ENCODE assay signal across 13 mouse cellular contexts in the genomic region with DNA sequence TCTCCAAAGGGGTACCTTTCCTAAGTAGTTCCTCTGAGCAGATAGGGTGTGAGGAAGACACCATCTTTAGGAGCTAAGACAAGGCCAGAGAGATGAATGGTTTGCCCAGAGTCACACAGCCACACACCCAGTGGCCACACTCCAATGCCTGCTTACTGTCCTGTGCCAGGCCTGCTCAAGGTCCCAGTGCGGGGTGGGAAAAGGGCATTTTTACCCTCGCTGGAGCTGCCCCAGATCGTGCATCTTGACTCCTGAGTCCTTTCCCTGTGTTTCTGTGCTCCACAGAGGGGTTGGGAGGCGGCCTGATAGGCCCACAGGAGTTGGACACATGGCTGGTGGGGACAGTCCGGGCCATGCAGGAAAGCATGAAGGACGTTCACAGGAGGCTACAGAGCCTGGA. TPM values are rescaled to one million over a fixed set of nuclear protein-coding genes. Genes with fewer than 3 reads are reported as not detected.
DNase-seq lines count a peak whose midpoint lies in the region; TF ChIP-seq lines count a peak whose summit lies in the region.
"Had no signal": no experiment of that assay in that cellular context is flagged by ENCODE, and none has a peak within 500 bp of the region (broad histone marks: within the 10 kb centered on the region; RNA-seq: fewer than 3 reads in every experiment).

No protein-coding gene starts in this region.

- TF ChIP-seq CTCF in liver, adult 2 months (IDR thresholded peaks at IDR 0.05; ENCODE audit: low read depth, low read length): no peak
- TF ChIP-seq CTCF in thymus, adult 2 months (IDR thresholded peaks at IDR 0.05; ENCODE audit: borderline replicate concordance, control insufficient read depth, extremely low read depth, insufficient read depth, low read length, poor library complexity): no peak

- DNase-seq in adrenal gland, adult 2 months: peak; percentile 52
- DNase-seq in adrenal gland, postnatal 4 days (ENCODE audit: low spot score in 2 of 2): no peak
- DNase-seq in heart, embryonic 10.5 days (ENCODE audit: low spot score): no peak
- no peak for DNase-seq in heart, adult 9 months (ENCODE audit: low spot score in 2 of 2)
- no peak for DNase-seq in liver, adult 2 months (ENCODE audit: extremely low read depth, low read depth, low spot score)
- DNase-seq in liver: no peak
- no peak for DNase-seq in lung, postnatal 14 days
- DNase-seq in thymus, adult 2 months: no peak
- DNase-seq: gastrocnemius, postnatal 25 days; layer of hippocampus, adult 9-11 months had no signal

- H3K9me3 ChIP-seq in heart, embryonic 10.5 days: no peaks in the 10 kb centered on the region
- H3K9me3 ChIP-seq: hindbrain, embryonic 13.5 days; midbrain, embryonic 13.5 days had no signal

- 0 out of 2 replicates have a peak overlapping the region, but pooled peaks have one; percentile 43 for H3K9ac ChIP-seq in liver, adult 2 months (ENCODE audit: low read depth, low read length)
- H3K9ac ChIP-seq: hindbrain, embryonic 13.5 days; midbrain, embryonic 13.5 days had no signal

- TF ChIP-seq POLR2A in liver, adult 2 months (IDR thresholded peaks at IDR 0.05; ENCODE audit: extremely low read depth, insufficient read depth, low read length): no peak
- TF ChIP-seq POLR2A in thymus, adult 2 months (IDR thresholded peaks at IDR 0.05; ENCODE audit: control insufficient read depth, extremely low read depth, insufficient read depth, low read length, poor library complexity): no peak

- H3K4me3 ChIP-seq in heart, embryonic 10.5 days: no peak overlapping the region
- H3K4me3 ChIP-seq in liver, adult 2 months (ENCODE audit: insufficient read depth, low read depth, low read length): no peak overlapping the region
- H3K4me3 ChIP-seq in thymus, adult 2 months (ENCODE audit: control insufficient read depth, insufficient read depth, low read length): no peak overlapping the region
- H3K4me3 ChIP-seq: hindbrain, embryonic 13.5 days; midbrain, embryonic 13.5 days; myocyte had no signal

- WGBS in heart, embryonic 10.5 days: 76% methylated on average over 6 of the region's 6 CpGs
- 63% methylated on average over 6 of the region's 6 CpGs for WGBS in liver, adult 2 months
- WGBS in thymus, adult 2 months: 95% methylated on average over 6 of the region's 6 CpGs

- H3K27me3 ChIP-seq in heart, embryonic 10.5 days (ENCODE audit: insufficient read depth, poor library complexity, severe bottlenecking): peaks cover 32% of the 10 kb centered on the region
- 0 out of 2 replicates have a peak, but pooled peaks cover 3% of the 10 kb centered on the region for H3K27me3 ChIP-seq in liver, adult 2 months (ENCODE audit: control insufficient read depth, insufficient read depth, low read length)
- peaks cover 5% of the 10 kb centered on the region; the same call in 1 of the 2 replicates for H3K27me3 ChIP-seq in thymus, adult 2 months (ENCODE audit: control insufficient read depth, insufficient read depth, low read length)

- peaks cover 41% of the 10 kb centered on the region for H3K4me1 ChIP-seq in heart, embryonic 10.5 days
- peaks cover 28% of the 10 kb centered on the region for H3K4me1 ChIP-seq in liver, adult 2 months (ENCODE audit: control insufficient read depth, insufficient read depth, low read length)
- peaks cover 25% of the 10 kb centered on the region for H3K4me1 ChIP-seq in thymus, adult 2 months (replicated peaks; ENCODE audit: control insufficient read depth, insufficient read depth, low read length)

- H3K27ac ChIP-seq in heart, embryonic 10.5 days: 0 out of 2 replicates have a peak overlapping the region, but pooled peaks have one; percentile 53
- H3K27ac ChIP-seq in liver, adult 2 months (replicated peaks; ENCODE audit: insufficient read depth, low read depth, low read length): peak overlapping the region; percentile 82
- no peak overlapping the region for H3K27ac ChIP-seq in thymus, adult 2 months (ENCODE audit: control insufficient read depth, insufficient read depth, low read length)
- H3K27ac ChIP-seq: hindbrain, embryonic 13.5 days; midbrain, embryonic 13.5 days had no signal

- H3K79me2 ChIP-seq in liver, adult 2 months (ENCODE audit: control insufficient read depth, insufficient read depth, low read length): peaks cover 7% of the 10 kb centered on the region; the same call in 1 of the 2 replicates

- no peaks in the 10 kb centered on the region for H3K36me3 ChIP-seq in heart, embryonic 10.5 days
- H3K36me3 ChIP-seq in liver, adult 2 months (ENCODE audit: control insufficient read depth, insufficient read depth, low read length): peaks cover 2% of the 10 kb centered on the region; the same call in 1 of the 2 replicates
- H3K36me3 ChIP-seq in thymus, adult 2 months (ENCODE audit: control insufficient read depth, insufficient read depth, low read length): no peaks in the 10 kb centered on the region
- H3K36me3 ChIP-seq: hindbrain, embryonic 13.5 days; midbrain, embryonic 13.5 days had no signal

RNA-seq across cellular contexts. Expression of a gene that starts 4.3 kb away (rescaled TPM):
- total RNA-seq in adrenal gland, adult 2 months (2021): 100 to 1,000 TPM in 1 of 2 experiments, 10 to 100 TPM in 1; 88.4 to 175 TPM
- polyA plus RNA-seq in adrenal gland, adult 2 months (2012; rRNA removed): 70.3 and 91.9 TPM in 2 replicates
- total RNA-seq in adrenal gland, postnatal 4 days (2021): 10 to 100 TPM; 58.4 to 64.4 TPM
- polyA plus RNA-seq in heart, embryonic 10.5 days (2016; fragmentation: Nextera tagmentation; extraction: Ambion mirVana): 9.8 and 10.2 TPM in 2 replicates
- 56.3 and 64.4 TPM in 2 replicates for total RNA-seq in liver, adult 2 months (2014; rRNA removed)
- polyA plus RNA-seq in liver, adult 2 months (2012; rRNA removed): 66.6 and 83.9 TPM in 2 replicates
- 28.8 and 29.5 TPM in 2 replicates for polyA plus RNA-seq in thymus, adult 2 months (2012; rRNA removed)

RNA-seq across cellular contexts. Expression of a gene that starts 4.4 kb away (rescaled TPM):
- total RNA-seq in adrenal gland, adult 2 months (2021): 10 to 100 TPM in 1 of 2 experiments, 1 to 10 TPM in 1; 6.3 to 14.3 TPM
- polyA plus RNA-seq in adrenal gland, adult 2 months (2012; rRNA removed): 21.4 and 24.7 TPM in 2 replicates
- total RNA-seq in adrenal gland, postnatal 4 days (2021): 1 to 10 TPM; 8.7 to 8.9 TPM
- polyA plus RNA-seq in heart, embryonic 10.5 days (2016; fragmentation: Nextera tagmentation; extraction: Ambion mirVana): 3.6 and 4.8 TPM in 2 replicates
- total RNA-seq in liver, adult 2 months (2014; rRNA removed): 0.54 and 1.0 TPM in 2 replicates
- polyA plus RNA-seq in liver, adult 2 months (2012; rRNA removed): 0.31 and 2.0 TPM in 2 replicates
- 3.9 and 5.4 TPM in 2 replicates for polyA plus RNA-seq in thymus, adult 2 months (2012; rRNA removed)

RNA-seq across cellular contexts. Expression of a gene that starts 10.2 kb away (rescaled TPM):
- total RNA-seq in adrenal gland, adult 2 months (2021): 10 to 100 TPM; 70.9 to 83.7 TPM
- polyA plus RNA-seq in adrenal gland, adult 2 months (2012; rRNA removed): 15.7 and 16.5 TPM in 2 replicates
- total RNA-seq in adrenal gland, postnatal 4 days (2021): 10 to 100 TPM; 50.6 to 53.4 TPM
- polyA plus RNA-seq in heart, embryonic 10.5 days (2016; fragmentation: Nextera tagmentation; extraction: Ambion mirVana): 1.8 and 2.8 TPM in 2 replicates
- 10.2 and 10.5 TPM in 2 replicates for total RNA-seq in liver, adult 2 months (2014; rRNA removed)
- polyA plus RNA-seq in liver, adult 2 months (2012; rRNA removed): 12.1 and 13.5 TPM in 2 replicates
- 18.2 and 18.4 TPM in 2 replicates for polyA plus RNA-seq in thymus, adult 2 months (2012; rRNA removed)

RNA-seq across cellular contexts. Expression of a gene that starts 26.4 kb away (rescaled TPM):
- 1 to 10 TPM; 2.8 to 7.0 TPM for total RNA-seq in adrenal gland, adult 2 months (2021)
- 3.3 and 4.5 TPM in 2 replicates for polyA plus RNA-seq in adrenal gland, adult 2 months (2012; rRNA removed)
- 10 to 100 TPM; 10.4 to 11.8 TPM for total RNA-seq in adrenal gland, postnatal 4 days (2021)
- 6.5 and 7.9 TPM in 2 replicates for polyA plus RNA-seq in heart, embryonic 10.5 days (2016; fragmentation: Nextera tagmentation; extraction: Ambion mirVana)
- total RNA-seq in liver, adult 2 months (2014; rRNA removed): 1.3 and 1.8 TPM in 2 replicates
- polyA plus RNA-seq in liver, adult 2 months (2012; rRNA removed): 1.6 and 1.9 TPM in 2 replicates
- polyA plus RNA-seq in thymus, adult 2 months (2012; rRNA removed): 4.9 and 6.9 TPM in 2 replicates
